Mouse (Mus musculus): ENCODE data around the gene Klk5. TPM values are rescaled to one million over a fixed set of nuclear protein-coding genes. Genes with fewer than 3 reads are reported as not detected.

The Klk5 gene
- polyA plus RNA-seq, 1 experiment from 2014 or later, result not detected

DNA sequence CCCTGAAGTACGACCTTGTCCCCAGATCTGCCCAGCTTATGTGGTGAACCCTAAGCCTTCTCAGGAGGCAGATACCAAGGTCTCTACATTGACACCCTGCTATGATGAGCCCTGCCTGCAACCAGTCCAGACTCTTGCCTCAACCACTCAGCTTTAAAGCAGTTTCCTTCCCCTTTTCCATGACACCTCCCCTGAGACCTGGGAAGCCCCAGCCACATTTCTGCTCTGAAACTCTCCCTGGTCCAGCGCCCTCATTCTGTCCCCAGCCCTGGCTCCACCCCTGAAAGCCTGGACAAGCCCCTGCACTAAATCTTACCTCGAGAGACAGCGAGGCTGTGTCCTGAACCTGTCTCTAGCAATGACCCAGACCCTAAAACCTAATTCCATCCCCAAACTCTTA, 41.0 kb downstream of the Klk5 start:
- H3K4me1 ChIP-seq (replicated peaks; ENCODE audit: control insufficient read depth, insufficient read depth, low read length), result no peaks in the 10 kb centered on the region
- no peak overlapping the region for H3K4me3 ChIP-seq (ENCODE audit: low read depth, low read length)
- no peak for DNase-seq (ENCODE audit: low spot score)
- H3K9ac ChIP-seq (ENCODE audit: low read length), result no peak overlapping the region
- no peak overlapping the region for H3K27ac ChIP-seq (ENCODE audit: low read depth)
- no peaks in the 10 kb centered on the region; the same call in 1 of the 2 replicates for H3K27me3 ChIP-seq (replicated peaks; ENCODE audit: control insufficient read depth, insufficient read depth, low read length)
- no peaks in the 10 kb centered on the region for H3K9me3 ChIP-seq (ENCODE audit: control insufficient read depth, low read length)
- no peaks in the 10 kb centered on the region for H3K36me3 ChIP-seq (ENCODE audit: control insufficient read depth, insufficient read depth, low read length)
- H3K4me2 ChIP-seq (ENCODE audit: low read length), result no peak overlapping the region
- 29% methylated on average over 4 of the region's 4 CpGs for WGBS
- no peak for ATAC-seq (replicated peaks; ENCODE audit: low FRiP score, low TSS enrichment, low read depth)

DNA sequence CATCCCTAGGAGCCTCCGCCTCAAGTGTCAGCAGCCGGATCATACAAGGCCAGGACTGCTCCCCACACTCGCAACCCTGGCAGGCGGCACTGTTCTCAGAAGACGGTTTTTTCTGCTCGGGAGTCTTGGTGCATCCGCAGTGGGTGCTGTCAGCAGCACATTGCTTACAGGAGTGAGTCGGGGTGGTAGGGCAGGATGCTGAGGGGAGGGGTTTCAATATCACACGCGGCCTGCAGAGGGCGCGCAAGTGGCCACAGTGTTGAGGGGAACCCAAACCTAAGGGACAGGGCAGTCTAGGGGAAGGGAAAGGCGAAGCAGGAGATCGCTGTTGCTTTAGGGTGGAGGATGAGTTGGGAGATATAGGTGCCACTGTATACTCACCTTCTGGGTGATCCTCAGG, 41.8 kb downstream of the Klk5 start:
- Histone ChIP-seq H3K4me3 (ENCODE audit: low read depth, low read length) (no peak overlapping the region; the same call in 1 of the 2 replicates), H3K36me3 (ENCODE audit: control insufficient read depth, insufficient read depth, low read length) (no peaks in the 10 kb centered on the region), H3K4me1 (replicated peaks; ENCODE audit: control insufficient read depth, insufficient read depth, low read length) (no peaks in the 10 kb centered on the region), H3K27me3 (replicated peaks; ENCODE audit: control insufficient read depth, insufficient read depth, low read length) (no peaks in the 10 kb centered on the region; the same call in 1 of the 2 replicates), H3K9me3 (ENCODE audit: control insufficient read depth, low read length) (no peaks in the 10 kb centered on the region), H3K9ac (ENCODE audit: low read length) (no peak overlapping the region), H3K27ac (ENCODE audit: low read depth) (no peak overlapping the region), H3K4me2 (ENCODE audit: low read length) (no peak overlapping the region)
- 10% methylated on average over 14 of the region's 14 CpGs for WGBS
- ATAC-seq (replicated peaks; ENCODE audit: low FRiP score, low TSS enrichment, low read depth) (no peak; the same call in 1 of the 2 replicates), DNase-seq (ENCODE audit: low spot score) (peak; percentile 71)

DNA sequence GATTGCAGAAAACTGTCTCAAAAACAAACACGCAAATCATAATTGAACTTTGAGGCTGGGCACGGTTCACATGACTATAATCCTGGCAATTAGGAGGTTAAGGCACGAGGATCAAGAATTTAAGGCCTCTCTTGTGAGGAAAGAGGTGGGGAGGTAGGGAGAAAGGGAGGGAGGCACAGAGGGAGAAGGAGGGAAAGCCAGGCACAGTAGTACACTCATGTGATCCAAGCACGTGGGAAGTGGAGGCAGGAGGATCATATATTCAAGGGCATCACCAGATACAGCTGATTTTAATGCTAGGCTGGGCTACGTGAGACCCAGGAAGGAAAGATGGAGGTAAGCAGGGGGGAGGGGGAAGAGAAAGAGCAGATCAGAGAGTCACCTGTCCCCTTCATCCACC, 49.6 kb downstream of the Klk5 start:
- Histone ChIP-seq H3K36me3 (ENCODE audit: control insufficient read depth, insufficient read depth, low read length) (no peaks in the 10 kb centered on the region), H3K4me1 (replicated peaks; ENCODE audit: control insufficient read depth, insufficient read depth, low read length) (no peaks in the 10 kb centered on the region), H3K4me2 (ENCODE audit: low read length) (no peak overlapping the region), H3K27me3 (replicated peaks; ENCODE audit: control insufficient read depth, insufficient read depth, low read length) (no peaks in the 10 kb centered on the region), H3K27ac (ENCODE audit: low read depth) (no peak overlapping the region), H3K4me3 (ENCODE audit: low read depth, low read length) (no peak overlapping the region), H3K9me3 (ENCODE audit: control insufficient read depth, low read length) (no peaks in the 10 kb centered on the region), H3K9ac (ENCODE audit: low read length) (no peak overlapping the region)
- 50% methylated on average over 5 of the region's 5 CpGs for WGBS
- ATAC-seq (replicated peaks; ENCODE audit: low FRiP score, low TSS enrichment, low read depth) (no peak), DNase-seq (ENCODE audit: low spot score) (no peak)

DNA sequence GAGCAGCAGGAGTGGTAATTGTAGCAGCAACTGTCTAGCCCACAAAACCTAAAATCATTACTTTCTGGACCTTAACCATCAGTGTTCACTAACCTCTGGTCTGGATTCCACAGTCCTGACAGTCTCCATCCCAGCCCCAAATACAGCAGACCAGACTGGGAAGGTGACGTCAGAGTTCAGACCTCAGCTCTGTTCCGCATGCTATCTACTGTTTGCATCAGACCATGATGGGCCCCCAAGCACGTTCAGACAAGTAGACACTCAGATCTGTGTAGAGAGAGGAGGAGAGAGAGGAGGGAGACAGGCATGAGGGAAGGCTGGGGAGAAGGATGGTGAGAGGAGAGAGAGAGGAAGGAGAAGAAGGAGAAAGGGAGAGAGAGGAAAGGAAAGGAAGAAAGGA, 50.0 kb downstream of the Klk5 start:
- no peak overlapping the region for H3K4me2 ChIP-seq (ENCODE audit: low read length)
- ATAC-seq (replicated peaks; ENCODE audit: low FRiP score, low TSS enrichment, low read depth), result no peak
- WGBS, result 33% methylated on average over 3 of the region's 3 CpGs

DNA sequence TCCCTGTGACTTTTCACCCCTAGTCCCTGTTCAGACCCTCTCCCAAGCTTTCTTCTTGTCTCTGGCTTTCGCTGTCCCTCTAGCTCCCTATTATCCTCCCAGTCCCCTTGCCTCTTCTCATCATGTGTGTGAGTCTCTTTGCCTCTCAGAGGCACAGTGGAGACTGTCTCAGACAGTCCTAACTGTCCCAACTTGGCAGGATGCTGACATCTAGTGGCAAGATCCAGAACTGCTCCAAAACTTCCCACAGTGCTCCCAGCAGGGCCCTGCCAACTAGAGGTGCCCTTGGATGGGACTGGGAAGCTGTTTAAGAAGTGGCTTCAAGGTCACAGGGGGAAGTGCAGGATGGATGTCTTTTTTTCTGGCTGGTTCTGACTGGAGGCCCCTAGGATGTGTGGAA, 53.1 kb downstream of the Klk5 start:
- DNase-seq (ENCODE audit: low spot score), result peak; percentile 97
- 18% methylated on average over 1 of the region's 1 CpGs for WGBS
- H3K4me2 ChIP-seq (ENCODE audit: low read length), result no peak overlapping the region
- H3K4me1 ChIP-seq (replicated peaks; ENCODE audit: control insufficient read depth, insufficient read depth, low read length), result no peaks in the 10 kb centered on the region
- H3K36me3 ChIP-seq (ENCODE audit: control insufficient read depth, insufficient read depth, low read length), result no peaks in the 10 kb centered on the region
- no peak overlapping the region for H3K27ac ChIP-seq (ENCODE audit: low read depth)
- H3K27me3 ChIP-seq (replicated peaks; ENCODE audit: control insufficient read depth, insufficient read depth, low read length), result no peaks in the 10 kb centered on the region
- no peaks in the 10 kb centered on the region for H3K9me3 ChIP-seq (ENCODE audit: control insufficient read depth, low read length)
- H3K4me3 ChIP-seq (ENCODE audit: low read depth, low read length), result no peak overlapping the region
- H3K9ac ChIP-seq (ENCODE audit: low read length), result no peak overlapping the region
- ATAC-seq (replicated peaks; ENCODE audit: low FRiP score, low TSS enrichment, low read depth), result peak; percentile 89

More for the DNA sequence above, 50.0 kb downstream of the Klk5 start:
- Histone ChIP-seq H3K4me1 (replicated peaks; ENCODE audit: control insufficient read depth, insufficient read depth, low read length) (no peaks in the 10 kb centered on the region), H3K27me3 (replicated peaks; ENCODE audit: control insufficient read depth, insufficient read depth, low read length) (no peaks in the 10 kb centered on the region), H3K9me3 (ENCODE audit: control insufficient read depth, low read length) (no peaks in the 10 kb centered on the region), H3K9ac (ENCODE audit: low read length) (no peak overlapping the region), H3K4me3 (ENCODE audit: low read depth, low read length) (no peak overlapping the region), H3K36me3 (ENCODE audit: control insufficient read depth, insufficient read depth, low read length) (no peaks in the 10 kb centered on the region), H3K27ac (ENCODE audit: low read depth) (no peak overlapping the region)
- DNase-seq (ENCODE audit: low spot score), result no peak

Other genes starting within 250 kb of the Klk5 start
- gene Zfp819, start 234.8 kb upstream of the Klk5 start, polyA plus RNA-seq (2014; fragmentation: Nextera tagmentation; extraction: Ambion mirVana), result not detected in 2 replicates
- gene Ceacam18, start 207.3 kb upstream of the Klk5 start, polyA plus RNA-seq (2014; fragmentation: Nextera tagmentation; extraction: Ambion mirVana), result 2.3 and 3.5 TPM in 2 replicates
- gene Siglece, start 181.8 kb upstream of the Klk5 start, polyA plus RNA-seq (2014; fragmentation: Nextera tagmentation; extraction: Ambion mirVana), result 1.2 and 1.7 TPM in 2 replicates
- 9.4 and 9.8 TPM in 2 replicates for gene Ctu1, start 170.0 kb upstream of the Klk5 start, polyA plus RNA-seq (2014; fragmentation: Nextera tagmentation; extraction: Ambion mirVana)
- 0.26 and 0.39 TPM in 2 replicates for gene Klk14, start 151.6 kb upstream of the Klk5 start, polyA plus RNA-seq (2014; fragmentation: Nextera tagmentation; extraction: Ambion mirVana)
- gene Klk13, start 129.4 kb upstream of the Klk5 start, polyA plus RNA-seq (2014; fragmentation: Nextera tagmentation; extraction: Ambion mirVana), result 0.86 and 1.2 TPM in 2 replicates
- gene Klk12, start 73.1 kb upstream of the Klk5 start, polyA plus RNA-seq (2014; fragmentation: Nextera tagmentation; extraction: Ambion mirVana), result not detected in 2 replicates
- not detected in 2 replicates for gene Klk11, start 67.4 kb upstream of the Klk5 start, polyA plus RNA-seq (2014; fragmentation: Nextera tagmentation; extraction: Ambion mirVana)
- gene Klk10, start 60.9 kb upstream of the Klk5 start, polyA plus RNA-seq (2014; fragmentation: Nextera tagmentation; extraction: Ambion mirVana), result 1.1 and 1.4 TPM in 2 replicates
- gene Klk9, start 50.1 kb upstream of the Klk5 start, polyA plus RNA-seq (2014; fragmentation: Nextera tagmentation; extraction: Ambion mirVana), result not detected in 2 replicates
- gene Klk8, start 44.4 kb upstream of the Klk5 start, polyA plus RNA-seq (2014; fragmentation: Nextera tagmentation; extraction: Ambion mirVana), result 26.7 and 29.9 TPM in 2 replicates
- gene Klk7, start 30.7 kb upstream of the Klk5 start, polyA plus RNA-seq (2014; fragmentation: Nextera tagmentation; extraction: Ambion mirVana), result 0.12 TPM in 1 of 2 replicates, not detected in the other
- gene Klk6, start 17.5 kb upstream of the Klk5 start, polyA plus RNA-seq (2014; fragmentation: Nextera tagmentation; extraction: Ambion mirVana), result 0.16 TPM in 1 of 2 replicates, not detected in the other
- gene Klk4, start 39.2 kb downstream of the Klk5 start, polyA plus RNA-seq (2014; fragmentation: Nextera tagmentation; extraction: Ambion mirVana), result not detected in 2 replicates
- gene Klk15, start 91.8 kb downstream of the Klk5 start, polyA plus RNA-seq (2014; fragmentation: Nextera tagmentation; extraction: Ambion mirVana), result not detected in 2 replicates
- gene Klk1b8, start 108.7 kb downstream of the Klk5 start, polyA plus RNA-seq (2014; fragmentation: Nextera tagmentation; extraction: Ambion mirVana), result not detected in 2 replicates
- not detected in 2 replicates for gene Klk1b1, start 124.8 kb downstream of the Klk5 start, polyA plus RNA-seq (2014; fragmentation: Nextera tagmentation; extraction: Ambion mirVana)
- gene Klk1b9, start 134.1 kb downstream of the Klk5 start, polyA plus RNA-seq (2014; fragmentation: Nextera tagmentation; extraction: Ambion mirVana), result not detected in 2 replicates
- not detected in 2 replicates for gene Klk1b11, start 153.9 kb downstream of the Klk5 start, polyA plus RNA-seq (2014; fragmentation: Nextera tagmentation; extraction: Ambion mirVana)
- not detected in 2 replicates for gene Klk1b26, start 170.2 kb downstream of the Klk5 start, polyA plus RNA-seq (2014; fragmentation: Nextera tagmentation; extraction: Ambion mirVana)
- gene Klk1b27, start 210.3 kb downstream of the Klk5 start, polyA plus RNA-seq (2014; fragmentation: Nextera tagmentation; extraction: Ambion mirVana), result not detected in 2 replicates